Mouse (Mus musculus) stomach, postnatal 0 days (tissue): ENCODE results near the gene Sema3f.

ENCODE experiments used
- CTCF ChIP-seq: IDR thresholded peaks from 2 replicates; pipeline ENCODE4 v1.5.1; 2016; ENCODE audit warnings: antibody characterized with exemption, low read depth, mild to moderate bottlenecking, moderate library complexity
- EP300 ChIP-seq: optimal IDR thresholded peaks from 2 replicates; pipeline ENCODE3; 2016; ENCODE audit warnings: antibody characterized with exemption

DNA sequence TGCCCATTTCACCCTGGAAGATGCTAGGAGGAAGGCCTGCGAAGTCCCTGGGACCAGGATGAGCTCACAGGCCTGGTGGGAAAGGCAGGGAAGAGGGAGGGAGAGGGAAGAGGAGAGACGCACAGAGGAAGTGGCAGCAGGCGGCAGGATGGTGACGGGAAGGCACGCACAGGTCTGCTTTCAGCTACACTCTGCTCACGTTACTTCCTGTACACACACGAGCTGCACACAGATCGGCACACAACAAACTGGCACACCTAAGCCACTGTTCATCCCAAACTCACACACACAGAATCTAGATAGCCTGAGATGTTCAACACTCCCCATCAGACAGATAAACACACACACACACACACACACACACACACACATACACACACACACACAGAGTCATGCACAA, 19.9 kb downstream of the Sema3f start:
- TF ChIP-seq CTCF (no peak), EP300 (no peak)
